Mouse (Mus musculus) gastrocnemius, adult 18-20 months (tissue): Measurements from ENCODE around the gene Pde6c. TPM values are rescaled to one million over a fixed set of nuclear protein-coding genes. Genes with fewer than 3 reads are reported as not detected.
A peak's percentile ranks its signal among the peaks of the same experiment; 100 is the strongest.

Experiments
- DNase-seq: peaks from one replicate; pipeline ENCODE4 v3.0.0; 2021; ENCODE audit warnings: low spot score
- long read RNA-seq, 2 experiments: library from polyadenylated mRNA; stranded (forward); transcript quantifications; one replicate each; pipeline ENCODE4 v2.0.0; 2021
- total RNA-seq, 2 experiments: library from RNA; stranded (reverse); gene quantifications; 2 replicates each; pipeline ENCODE4 v1.2.3; 2021

The Pde6c gene
- not detected for total RNA-seq
- long read RNA-seq, experiment 1: 0 reads
- long read RNA-seq, experiment 2: 0 reads

DNA sequence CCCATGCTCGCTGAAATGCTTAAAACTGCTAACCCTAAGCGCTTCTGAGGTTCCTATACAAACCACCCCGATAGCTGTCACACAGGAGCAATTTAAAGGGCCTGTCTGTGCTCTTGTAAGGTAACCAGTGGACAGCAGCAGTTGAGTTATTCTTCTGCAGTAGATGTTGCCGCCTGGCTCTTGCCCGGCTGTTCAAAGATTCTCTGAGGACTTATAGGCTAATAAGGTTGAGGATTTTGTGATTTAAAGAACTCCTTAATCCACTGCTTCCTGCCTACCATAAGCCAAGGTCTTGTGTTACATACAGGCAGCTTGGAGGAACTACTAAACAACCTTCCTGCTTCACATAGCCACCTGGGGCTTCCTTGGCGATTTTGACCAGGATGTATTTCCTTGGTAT is at the start of gene Pde6c:
Gene Pde6c, plus strand, starts transcription at position 301 of the 400 bp plus-strand sequence.
- no peak for DNase-seq

DNA sequence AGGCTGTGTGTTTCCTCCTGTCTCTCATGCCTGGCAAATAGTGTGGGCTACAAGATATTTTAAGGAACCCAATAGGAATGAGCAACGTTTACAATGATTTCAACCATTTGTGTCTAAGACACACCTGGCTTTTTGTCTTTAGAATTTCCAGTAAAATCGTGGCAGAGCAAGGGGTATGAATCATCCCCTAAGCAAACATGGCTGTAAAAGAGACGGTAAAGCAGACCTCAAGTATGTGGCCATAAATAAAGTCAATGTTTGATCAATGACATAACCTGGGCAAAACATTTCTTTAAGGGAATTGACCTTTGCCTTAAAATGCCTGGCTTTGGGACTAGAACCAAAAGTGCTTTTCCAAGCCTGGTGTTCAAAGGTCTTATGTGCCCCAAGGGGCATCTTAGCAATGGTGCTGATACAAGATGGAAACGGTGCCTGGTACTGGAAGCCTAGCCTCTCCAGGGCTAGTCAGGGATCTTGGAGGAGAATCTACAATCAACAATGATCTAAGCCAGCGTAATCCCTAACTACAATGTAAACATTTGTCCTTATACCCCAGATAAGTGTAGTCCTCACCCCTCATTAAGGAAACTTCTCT is 49.6 kb upstream of the Pde6c start:
- DNase-seq: no peak

DNA sequence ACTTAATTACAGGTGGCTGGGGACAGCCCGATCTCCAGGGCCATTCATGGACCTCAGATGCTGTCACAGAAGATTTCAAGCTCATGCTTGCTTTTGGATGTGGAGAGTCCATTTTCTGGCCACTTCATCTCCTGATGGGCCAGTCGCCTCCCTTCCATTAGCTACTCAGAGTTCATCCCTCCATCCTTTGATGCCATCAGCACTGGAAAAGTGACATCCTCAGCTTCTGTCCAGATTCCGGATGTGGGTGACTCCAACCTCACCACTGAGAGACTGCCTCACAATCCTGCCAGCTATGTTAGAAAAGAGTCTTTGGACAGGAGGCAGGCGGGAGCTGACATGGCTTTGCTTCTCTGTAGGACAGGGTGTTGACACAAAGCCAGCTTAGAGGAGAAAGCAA is 46.7 kb upstream of the Pde6c start:
- DNase-seq: no peak

- peak; percentile 18 for DNase-seq
Observed at GRCm38 (mm10) chr19:38086948-38087551, 45.5 kb upstream of the Pde6c start.

- DNase-seq: no peak
Observed at GRCm38 (mm10) chr19:38089358-38089757, 43.2 kb upstream of the Pde6c start.

- no peak for DNase-seq
Observed at GRCm38 (mm10) chr19:38091512-38091985, 41.0 kb upstream of the Pde6c start.

- no peak for DNase-seq
Observed at GRCm38 (mm10) chr19:38096231-38096630, 36.4 kb upstream of the Pde6c start.

GRCm38 (mm10) chr19:38096858-38097758 is 35.5 kb upstream of the Pde6c start, which contains the start of gene Ffar4:
TSS of gene Ffar4 (plus strand) at chr19:38097071.
- DNase-seq: no peak

DNA sequence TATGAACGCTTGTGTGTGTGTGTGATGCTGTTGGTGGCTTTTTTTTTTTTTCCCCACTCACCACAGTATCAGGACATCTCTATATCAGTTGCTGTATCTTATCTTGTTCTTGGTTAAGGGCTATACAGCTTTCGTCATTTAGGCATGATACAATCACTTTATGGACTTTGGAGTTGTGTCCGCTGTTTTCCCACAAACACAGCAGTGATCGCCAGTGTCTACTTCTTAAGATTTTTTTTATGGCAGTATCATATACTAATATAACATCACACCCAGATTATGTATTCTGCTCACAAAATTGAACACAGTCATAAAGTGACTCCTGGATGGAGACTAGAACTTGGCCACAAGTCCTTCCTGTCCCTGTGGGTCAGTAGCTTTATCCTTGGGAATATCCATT is 24.7 kb upstream of the Pde6c start:
- DNase-seq: no peak

DNA sequence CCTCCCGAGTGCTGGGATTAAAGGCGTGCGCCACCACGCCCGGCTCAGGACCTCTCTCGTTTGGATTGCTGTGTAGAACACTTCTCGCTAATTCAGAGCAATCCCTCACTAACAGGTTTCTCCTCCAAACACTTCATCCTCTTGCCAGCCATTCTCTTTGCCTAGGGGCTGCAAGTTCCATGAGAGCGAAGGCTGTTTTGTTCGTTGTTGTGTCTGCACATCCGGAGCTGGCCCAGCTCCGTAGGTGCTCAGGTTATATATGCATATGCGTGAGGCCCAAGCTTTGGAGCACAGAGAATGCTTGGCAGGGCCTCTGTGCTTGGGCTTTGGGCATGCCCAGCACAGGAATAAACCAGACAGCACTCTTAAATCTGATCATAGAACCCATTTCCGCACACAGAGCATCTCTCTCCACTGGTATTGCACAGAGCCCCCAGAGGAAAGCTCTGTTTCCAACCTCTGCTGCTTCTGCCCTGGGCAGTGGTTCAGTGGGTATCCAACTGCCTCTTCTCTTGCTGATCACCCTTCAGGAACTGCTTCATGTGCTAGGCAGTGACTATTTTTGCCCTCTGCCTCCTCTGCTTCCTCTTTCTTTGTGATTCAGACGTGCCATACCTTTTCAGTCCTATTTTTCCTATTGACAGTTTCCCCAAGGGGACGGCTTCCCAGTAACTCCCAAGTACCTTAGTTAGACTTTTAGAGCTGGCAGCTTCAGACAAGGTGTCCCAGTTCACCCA is 22.9 kb upstream of the Pde6c start:
- DNase-seq: no peak

DNA sequence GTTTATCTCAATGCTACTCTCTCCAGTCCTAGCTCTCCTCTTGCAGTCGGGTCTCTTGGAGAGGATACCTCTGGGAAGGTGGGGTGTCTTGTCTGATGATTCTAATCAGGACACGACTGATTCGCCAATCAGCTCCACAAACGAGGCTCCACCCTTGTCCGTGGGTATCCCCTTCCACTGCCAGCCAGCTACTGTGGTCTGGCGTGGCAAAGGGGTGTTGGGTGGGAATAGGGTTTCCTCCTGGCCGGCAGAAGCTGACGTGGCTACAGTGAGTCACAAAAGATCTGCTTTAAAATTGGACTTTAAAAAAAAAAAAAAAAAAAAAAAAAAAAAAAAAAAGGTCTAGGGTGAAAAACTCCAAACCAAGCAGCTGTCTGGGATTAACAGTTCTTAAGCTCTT is 21.5 kb upstream of the Pde6c start:
- no peak for DNase-seq

- no peak for DNase-seq
Observed at GRCm38 (mm10) chr19:38112575-38112974, 20.0 kb upstream of the Pde6c start.

GRCm38 (mm10) chr19:38114834-38115491 is 17.6 kb upstream of the Pde6c start:
- no peak for DNase-seq

- no peak for DNase-seq
Observed at GRCm38 (mm10) chr19:38120123-38120760, 12.3 kb upstream of the Pde6c start.

GRCm38 (mm10) chr19:38123921-38124320 is 8.7 kb upstream of the Pde6c start:
- DNase-seq: no peak

DNA sequence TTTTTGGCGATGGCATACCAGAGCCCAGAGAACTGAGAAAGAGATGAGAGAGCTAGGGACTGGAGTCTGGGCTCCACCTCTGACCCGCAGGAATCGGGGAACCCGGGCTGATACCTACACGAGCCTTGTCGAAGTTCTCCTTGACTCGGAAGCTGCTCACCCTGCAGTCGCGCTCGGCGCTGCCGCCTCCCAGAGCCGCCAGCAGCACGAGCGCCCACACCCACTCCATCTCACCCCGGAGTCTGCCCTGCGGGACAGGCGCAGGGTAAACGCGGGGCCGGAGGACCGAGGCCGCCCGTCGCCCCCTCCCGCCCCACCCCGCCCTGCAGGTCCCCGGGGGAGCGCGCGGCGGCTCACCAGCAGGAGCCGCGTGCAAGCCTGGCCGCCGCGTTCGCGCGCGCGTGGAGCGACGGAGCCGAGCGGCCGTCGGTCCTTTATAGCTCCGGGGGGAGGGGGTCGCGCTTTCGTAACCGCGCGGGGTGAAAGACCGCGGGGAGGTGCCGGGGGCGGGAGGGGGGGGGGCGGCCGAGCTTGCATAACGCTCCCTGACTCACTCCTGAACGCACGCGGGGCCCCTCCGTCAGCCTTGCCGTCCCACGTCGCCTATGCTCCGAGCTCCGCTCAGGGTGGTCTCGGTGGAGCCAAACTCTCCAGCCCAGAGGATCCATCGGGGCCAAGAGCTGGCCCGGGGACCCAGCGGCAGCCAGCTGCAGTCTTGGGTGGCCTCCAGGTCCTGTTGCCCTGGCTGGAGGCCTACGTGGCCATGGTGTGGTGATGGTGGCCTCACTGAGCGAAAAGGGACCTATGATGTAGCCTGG is 8.0 kb upstream of the Pde6c start:
- peak; percentile 6 for DNase-seq

GRCm38 (mm10) chr19:38125219-38125610 is 7.4 kb upstream of the Pde6c start, which contains the start of gene Rbp4:
TSS of gene Rbp4 (minus strand) at chr19:38125281.
- no peak for DNase-seq

GRCm38 (mm10) chr19:38126656-38127055 is 5.9 kb upstream of the Pde6c start:
- DNase-seq: no peak

GRCm38 (mm10) chr19:38133986-38134385 is 1.4 kb downstream of the Pde6c start:
- DNase-seq: no peak

GRCm38 (mm10) chr19:38134806-38135205 is 2.2 kb downstream of the Pde6c start:
- no peak for DNase-seq
